Mouse (Mus musculus) intestine, postnatal 0 days (tissue): ENCODE measurements around the gene Rhob. TPM values are rescaled to one million over a fixed set of nuclear protein-coding genes. Genes with fewer than 3 reads are reported as not detected.

Experiments used
- ATAC-seq: fragments of 200-750 bp; cut with Nextera tagmentation; 2 replicates; pipeline ENCODE4 v1.8.0; 2017; ENCODE audit warnings: mild to moderate bottlenecking, moderate TSS enrichment, moderate library complexity
- H3K27ac ChIP-seq: fragments of 300-500 bp; sonication (generic); 2 replicates; pipeline ENCODE4 v1.5.1; 2014; ENCODE audit warnings: mild to moderate bottlenecking, low read depth, low read length, moderate library complexity
- H3K27me3 ChIP-seq: fragments of 300-500 bp; sonication (generic); replicated peaks from 2 replicates; pipeline ENCODE4 v1.6.1; 2014; ENCODE audit warnings: low read length, mixed read lengths; ENCODE audit not compliant: control insufficient read depth, insufficient read depth
- H3K36me3 ChIP-seq: fragments of 300-500 bp; sonication (generic); 2 replicates; pipeline ENCODE4 v1.6.1; 2014; ENCODE audit warnings: mild to moderate bottlenecking, moderate library complexity; ENCODE audit not compliant: control insufficient read depth, insufficient read depth
- H3K4me1 ChIP-seq: fragments of 300-500 bp; sonication (generic); replicated peaks from 2 replicates; pipeline ENCODE4 v1.6.1; 2014; ENCODE audit warnings: antibody characterized with exemption, low read length, mixed read lengths; ENCODE audit not compliant: control insufficient read depth, insufficient read depth
- H3K4me2 ChIP-seq: fragments of 300-500 bp; sonication (generic); replicated peaks from 2 replicates; pipeline ENCODE4 v1.6.1; 2014; ENCODE audit warnings: low read depth, mild to moderate bottlenecking, moderate library complexity
- H3K4me3 ChIP-seq: fragments of 300-500 bp; sonication (generic); 2 replicates; pipeline ENCODE4 v1.5.1; 2014; ENCODE audit warnings: low read depth, low read length
- H3K9ac ChIP-seq: fragments of 300-500 bp; sonication (generic); 2 replicates; pipeline ENCODE4 v1.6.1; 2014; ENCODE audit warnings: mild to moderate bottlenecking, low read depth, low read length
- H3K9me3 ChIP-seq: fragments of 300-500 bp; sonication (generic); 2 replicates; pipeline ENCODE4 v1.6.1; 2016; ENCODE audit warnings: mixed run types; ENCODE audit not compliant: control insufficient read depth
- CTCF ChIP-seq: sonication (generic); IDR thresholded peaks from 2 replicates; pipeline ENCODE4 v1.5.1; 2016; ENCODE audit warnings: low read depth, mild to moderate bottlenecking, control low read depth, antibody characterized with exemption, moderate library complexity
- WGBS: fragments of 180-500 bp; shearing (Covaris S2); extraction: QIAGEN DNeasy Blood & Tissue Kit; methylation state at CpG from one replicate; pipeline ENCODE4 v1.1.7; 2014; 5-methylcytosine and 5-hydroxymethylcytosine counted together
- polyA plus RNA-seq: library from polyadenylated mRNA; unstranded; fragments of >200 nt; fragmentation: Nextera tagmentation; extraction: Ambion mirVana; gene quantifications from 2 replicates; pipeline ENCODE4 v1.2.1, GENCODE M21; 2015

Gene Rhob
- polyA plus RNA-seq, 1 experiment from 2014 or later = 29.7 TPM

DNA sequence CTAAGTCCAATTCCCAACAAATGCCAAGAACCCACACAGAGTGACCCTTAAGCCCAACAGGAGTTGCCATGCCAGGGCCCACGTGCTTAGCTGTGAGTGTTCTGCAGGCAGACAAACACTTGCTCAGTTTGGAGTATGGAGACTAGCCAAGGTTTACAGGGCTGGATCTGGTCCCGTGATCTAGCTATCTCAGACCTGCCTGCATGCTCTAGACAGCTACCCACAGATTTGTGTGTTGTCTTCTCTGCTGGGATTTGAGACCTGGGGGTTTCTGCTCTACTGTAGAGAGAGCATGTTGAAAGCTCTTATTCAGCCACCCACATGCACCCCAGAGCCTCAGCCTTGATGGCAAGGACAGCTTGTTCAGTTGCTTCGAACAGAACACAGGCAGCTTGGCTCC is 45.3 kb downstream of the Rhob start:
- Histone ChIP-seq H3K27ac (no peak overlapping the region), H3K9me3 (no peaks in the 10 kb centered on the region), H3K4me1 (0 out of 2 replicates have a peak, but pooled peaks cover 7% of the 10 kb centered on the region), H3K27me3 (no peaks in the 10 kb centered on the region), H3K4me2 (no peak overlapping the region), H3K4me3 (no peak overlapping the region), H3K9ac (no peak overlapping the region), H3K36me3 (no peaks in the 10 kb centered on the region)
- no peak for ATAC-seq
- 64% methylated on average over 3 of the region's 3 CpGs for WGBS
- TF ChIP-seq CTCF = no peak

GRCm38 (mm10) chr12:8452766-8453621 is 46.8 kb downstream of the Rhob start:
- H3K4me2 ChIP-seq = no peak overlapping the region
- H3K36me3 ChIP-seq = no peaks in the 10 kb centered on the region
- no peak for ATAC-seq
- H3K9ac ChIP-seq = no peak overlapping the region
- H3K27ac ChIP-seq = no peak overlapping the region
- 72% methylated on average over 7 of the region's 7 CpGs for WGBS
- no peaks in the 10 kb centered on the region for H3K9me3 ChIP-seq
- no peaks in the 10 kb centered on the region for H3K27me3 ChIP-seq
- 0 out of 2 replicates have a peak, but pooled peaks cover 7% of the 10 kb centered on the region for H3K4me1 ChIP-seq
- TF ChIP-seq CTCF = no peak
- no peak overlapping the region for H3K4me3 ChIP-seq

GRCm38 (mm10) chr12:8451571-8452485 is 48.0 kb downstream of the Rhob start:
- H3K9ac ChIP-seq = no peak overlapping the region
- no peaks in the 10 kb centered on the region for H3K36me3 ChIP-seq
- no peaks in the 10 kb centered on the region for H3K9me3 ChIP-seq
- H3K27ac ChIP-seq = no peak overlapping the region
- peak; percentile 23; the same call in 1 of the 2 replicates for ATAC-seq
- TF ChIP-seq CTCF = no peak
- H3K4me3 ChIP-seq = no peak overlapping the region
- 63% methylated on average over 7 of the region's 7 CpGs for WGBS
- H3K27me3 ChIP-seq = no peaks in the 10 kb centered on the region
- no peak overlapping the region for H3K4me2 ChIP-seq
- H3K4me1 ChIP-seq = 0 out of 2 replicates have a peak, but pooled peaks cover 5% of the 10 kb centered on the region

- WGBS = 82% methylated on average over 6 of the region's 6 CpGs
- no peak for TF ChIP-seq CTCF
- H3K4me2 ChIP-seq = no peak overlapping the region
- no peak overlapping the region for H3K9ac ChIP-seq
- ATAC-seq = no peak
- no peaks in the 10 kb centered on the region for H3K36me3 ChIP-seq
- 0 out of 2 replicates have a peak, but pooled peaks cover 5% of the 10 kb centered on the region for H3K4me1 ChIP-seq
- H3K27me3 ChIP-seq = no peaks in the 10 kb centered on the region
- H3K9me3 ChIP-seq = no peaks in the 10 kb centered on the region
- H3K27ac ChIP-seq = no peak overlapping the region
- H3K4me3 ChIP-seq = no peak overlapping the region
Measured at GRCm38 (mm10) chr12:8450639-8451038, 49.2 kb downstream of the Rhob start.

DNA sequence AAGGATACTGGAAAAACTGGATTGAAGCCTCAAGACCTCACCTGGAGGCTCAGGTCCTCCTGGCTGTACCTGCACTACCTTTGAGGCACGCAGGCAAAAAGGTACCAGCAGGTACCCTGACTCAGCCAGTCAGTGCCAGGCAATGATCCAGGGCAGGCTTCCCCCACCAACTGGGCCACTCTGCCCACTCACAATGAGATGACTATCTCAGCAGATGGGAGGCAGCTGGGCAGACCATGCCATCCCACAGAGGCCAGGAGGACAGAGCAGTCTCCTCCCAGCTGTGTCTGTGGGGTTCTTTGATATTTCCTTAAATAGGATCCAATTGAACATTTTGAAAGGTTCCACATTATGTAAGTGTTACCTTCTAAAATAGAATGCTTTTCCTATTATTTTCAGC is 49.8 kb downstream of the Rhob start:
- Histone ChIP-seq H3K4me3 (no peak overlapping the region), H3K4me2 (no peak overlapping the region), H3K4me1 (0 out of 2 replicates have a peak, but pooled peaks cover 5% of the 10 kb centered on the region), H3K27ac (no peak overlapping the region), H3K36me3 (no peaks in the 10 kb centered on the region), H3K9me3 (no peaks in the 10 kb centered on the region), H3K9ac (no peak overlapping the region), H3K27me3 (no peaks in the 10 kb centered on the region)
- ATAC-seq = no peak
- WGBS = 93% methylated on average over 1 of the region's 1 CpGs
- no peak for TF ChIP-seq CTCF

Other genes starting within 250 kb of the Rhob start
- gene Gdf7, start 198.1 kb downstream of the Rhob start, polyA plus RNA-seq = not detected in 2 replicates
- gene Hs1bp3, start 186.6 kb downstream of the Rhob start, polyA plus RNA-seq = 20.5 and 22.2 TPM in 2 replicates
- 5.7 TPM in 2 replicates for gene Slc7a15, start 99.1 kb upstream of the Rhob start, polyA plus RNA-seq
- gene Pum2, start 174.1 kb upstream of the Rhob start, polyA plus RNA-seq = 22.7 and 23.6 TPM in 2 replicates